Mouse (Mus musculus) lung, postnatal 0 days (tissue): ENCODE data around the gene Cd3eap. TPM values are rescaled to one million over a fixed set of nuclear protein-coding genes. Genes with fewer than 3 reads are reported as not detected.

Experiments used
- ATAC-seq: fragments of 200-750 bp; cut with Nextera tagmentation; 2 replicates; pipeline ENCODE4 v1.8.0; 2017; ENCODE audit warnings: moderate library complexity
- DNase-seq: peaks from one replicate; pipeline ENCODE4 v3.0.0-alpha.2; 2016; ENCODE audit warnings: low spot score
- H3K27ac ChIP-seq: fragments of 300-500 bp; sonication (generic); 2 replicates; pipeline ENCODE4 v1.5.1; 2014; ENCODE audit warnings: antibody characterized with exemption, mild to moderate bottlenecking, low read length, mixed read lengths
- H3K27me3 ChIP-seq: fragments of 300-500 bp; sonication (generic); replicated peaks from 2 replicates; pipeline ENCODE4 v1.6.1; 2014; ENCODE audit warnings: low read length, mixed read lengths; ENCODE audit not compliant: insufficient read depth
- H3K36me3 ChIP-seq: fragments of 300-500 bp; sonication (generic); 2 replicates; pipeline ENCODE4 v1.6.1; 2014; ENCODE audit warnings: low read length, mixed read lengths; ENCODE audit not compliant: insufficient read depth
- H3K4me1 ChIP-seq: fragments of 300-500 bp; sonication (generic); 2 replicates; pipeline ENCODE4 v1.6.1; 2014; ENCODE audit warnings: antibody characterized with exemption, low read depth, low read length, mixed read lengths; ENCODE audit not compliant: insufficient read depth
- H3K4me2 ChIP-seq: fragments of 300-500 bp; sonication (generic); replicated peaks from 2 replicates; pipeline ENCODE4 v1.6.1; 2014; ENCODE audit warnings: low read depth, mild to moderate bottlenecking, low read length, moderate library complexity, mixed read lengths
- H3K4me3 ChIP-seq: fragments of 300-500 bp; sonication (generic); 2 replicates; pipeline ENCODE4 v1.5.1; 2014; ENCODE audit warnings: low read depth, low read length
- H3K9ac ChIP-seq: fragments of 300-500 bp; sonication (generic); replicated peaks from 2 replicates; pipeline ENCODE4 v1.6.1; 2014; ENCODE audit warnings: low read depth, mild to moderate bottlenecking
- H3K9me3 ChIP-seq: fragments of 300-500 bp; sonication (generic); 2 replicates; pipeline ENCODE4 v1.6.1; 2016; ENCODE audit warnings: low read length, mixed read lengths
- CTCF ChIP-seq: IDR thresholded peaks from 2 replicates; pipeline ENCODE4 v1.5.1; 2016; ENCODE audit warnings: antibody characterized with exemption, mild to moderate bottlenecking
- EP300 ChIP-seq: IDR thresholded peaks from 2 replicates; pipeline ENCODE4 v1.6.1; 2016; ENCODE audit warnings: antibody characterized with exemption, mild to moderate bottlenecking, control low read depth
- WGBS: fragments of 180-500 bp; shearing (Covaris S2); extraction: QIAGEN DNeasy Blood & Tissue Kit; methylation state at CpG from one replicate; pipeline ENCODE4 v1.1.7; 2014; 5-methylcytosine and 5-hydroxymethylcytosine counted together
- polyA plus RNA-seq: library from polyadenylated mRNA; unstranded; fragments of >200 nt; fragmentation: Nextera tagmentation; extraction: Ambion mirVana; gene quantifications from 2 replicates; pipeline ENCODE4 v1.2.1, GENCODE M21; 2015

Gene Cd3eap
- polyA plus RNA-seq, 1 experiment from 2014 or later, result 7.6 TPM

GRCm38 (mm10) chr7:19358634-19359033, 649 bp downstream of the Cd3eap start:
- no peaks in the 10 kb centered on the region; the same call in 1 of the 2 replicates for H3K4me1 ChIP-seq
- ATAC-seq (no peak), DNase-seq (peak; percentile 9)
- H3K4me2 ChIP-seq, result peak overlapping the region; percentile 91
- H3K36me3 ChIP-seq, result no peaks in the 10 kb centered on the region
- H3K9me3 ChIP-seq, result no peaks in the 10 kb centered on the region
- TF ChIP-seq EP300 (no peak), CTCF (no peak)
- peak overlapping the region; percentile 62; the same call in 1 of the 2 replicates for H3K9ac ChIP-seq
- 10% methylated on average over 13 of the region's 13 CpGs for WGBS
- no peak overlapping the region for H3K27ac ChIP-seq
- H3K4me3 ChIP-seq, result peak overlapping the region; percentile 58
- H3K27me3 ChIP-seq, result no peaks in the 10 kb centered on the region

GRCm38 (mm10) chr7:19357381-19358375, 1.6 kb downstream of the Cd3eap start:
- ATAC-seq (no peak), DNase-seq (no peak)
- Histone ChIP-seq H3K27ac (no peak overlapping the region), H3K27me3 (no peaks in the 10 kb centered on the region), H3K9ac (no peak overlapping the region), H3K4me1 (no peaks in the 10 kb centered on the region; the same call in 1 of the 2 replicates), H3K4me3 (no peak overlapping the region), H3K36me3 (no peaks in the 10 kb centered on the region), H3K4me2 (no peak overlapping the region), H3K9me3 (no peaks in the 10 kb centered on the region)
- 89% methylated on average over 25 of the region's 25 CpGs for WGBS
- TF ChIP-seq CTCF, result no peak
- TF ChIP-seq EP300, result no peak

- no peak overlapping the region for H3K4me2 ChIP-seq
- no peak for DNase-seq
- no peak for ATAC-seq
- no peak overlapping the region for H3K4me3 ChIP-seq
- no peak for TF ChIP-seq EP300
- TF ChIP-seq CTCF, result no peak
- H3K9me3 ChIP-seq, result no peaks in the 10 kb centered on the region
- no peak overlapping the region for H3K9ac ChIP-seq
- H3K27me3 ChIP-seq, result no peaks in the 10 kb centered on the region
- WGBS, result 67% methylated on average over 10 of the region's 10 CpGs
- no peak overlapping the region for H3K27ac ChIP-seq
- H3K36me3 ChIP-seq, result peaks cover 4% of the 10 kb centered on the region; the same call in 1 of the 2 replicates
- no peaks in the 10 kb centered on the region; the same call in 1 of the 2 replicates for H3K4me1 ChIP-seq
These were observed 3.0 kb downstream of the Cd3eap start for GRCm38 (mm10) chr7:19356311-19356710.

GRCm38 (mm10) chr7:19354991-19355390, 4.3 kb downstream of the Cd3eap start:
- H3K27ac ChIP-seq, result no peak overlapping the region
- no peak for TF ChIP-seq EP300
- no peak for TF ChIP-seq CTCF
- no peaks in the 10 kb centered on the region; the same call in 1 of the 2 replicates for H3K4me1 ChIP-seq
- H3K9ac ChIP-seq, result no peak overlapping the region
- peaks cover 4% of the 10 kb centered on the region; the same call in 1 of the 2 replicates for H3K36me3 ChIP-seq
- H3K27me3 ChIP-seq, result no peaks in the 10 kb centered on the region
- WGBS, result 87% methylated on average over 5 of the region's 5 CpGs
- DNase-seq (no peak), ATAC-seq (no peak)
- H3K4me3 ChIP-seq, result no peak overlapping the region
- no peak overlapping the region for H3K4me2 ChIP-seq
- H3K9me3 ChIP-seq, result no peaks in the 10 kb centered on the region

- TF ChIP-seq CTCF (no peak), EP300 (no peak)
- Histone ChIP-seq H3K4me1 (peaks cover 5% of the 10 kb centered on the region; the same call in 1 of the 2 replicates), H3K27me3 (no peaks in the 10 kb centered on the region), H3K27ac (no peak overlapping the region), H3K4me2 (no peak overlapping the region), H3K36me3 (peaks cover 14% of the 10 kb centered on the region), H3K9ac (no peak overlapping the region), H3K9me3 (no peaks in the 10 kb centered on the region), H3K4me3 (no peak overlapping the region)
- WGBS, result 94% methylated on average over 8 of the region's 8 CpGs
- ATAC-seq, result no peak
- no peak for DNase-seq
These were observed 9.1 kb downstream of the Cd3eap start for GRCm38 (mm10) chr7:19350221-19350620.

- Histone ChIP-seq H3K4me2 (no peak overlapping the region), H3K9me3 (no peaks in the 10 kb centered on the region), H3K27ac (no peak overlapping the region), H3K27me3 (no peaks in the 10 kb centered on the region), H3K4me3 (no peak overlapping the region), H3K36me3 (peaks cover 14% of the 10 kb centered on the region), H3K9ac (no peak overlapping the region), H3K4me1 (peaks cover 5% of the 10 kb centered on the region; the same call in 1 of the 2 replicates)
- TF ChIP-seq EP300 (no peak), CTCF (no peak)
- ATAC-seq (no peak), DNase-seq (no peak)
- 79% methylated on average over 13 of the region's 13 CpGs for WGBS
These were observed 9.9 kb downstream of the Cd3eap start for GRCm38 (mm10) chr7:19349188-19349915.
